Mouse (Mus musculus) forebrain, embryonic 14.5 days (tissue): ENCODE results near the gene Hps5. TPM values are rescaled to one million over a fixed set of nuclear protein-coding genes. Genes with fewer than 3 reads are reported as not detected.

Experiments
- ATAC-seq: fragments of 200-750 bp; cut with Nextera tagmentation; 2 replicates; pipeline ENCODE4 v1.8.0; 2017; ENCODE audit warnings: mild to moderate bottlenecking, moderate library complexity
- DNase-seq: peaks from one replicate; pipeline ENCODE4 v3.0.0-alpha.2; 2015; ENCODE audit warnings: low spot score
- H3K27ac ChIP-seq: fragments of 300-500 bp; sonication (generic); 2 replicates; pipeline ENCODE4 v1.5.1; 2014; ENCODE audit warnings: low read depth, mild to moderate bottlenecking, control low read depth, low read length, moderate library complexity
- H3K27me3 ChIP-seq: fragments of 300-500 bp; sonication (generic); replicated peaks from 2 replicates; pipeline ENCODE4 v1.6.1; 2014; ENCODE audit warnings: low read length, control low read depth, mixed read lengths; ENCODE audit not compliant: control insufficient read depth, insufficient read depth
- H3K36me3 ChIP-seq: fragments of 300-500 bp; sonication (generic); 2 replicates; pipeline ENCODE4 v1.6.1; 2014; ENCODE audit warnings: low read length, control low read depth; ENCODE audit not compliant: control insufficient read depth, insufficient read depth
- H3K4me1 ChIP-seq: fragments of 300-500 bp; sonication (generic); 2 replicates; pipeline ENCODE4 v1.6.1; 2014; ENCODE audit warnings: antibody characterized with exemption, low read length, control low read depth; ENCODE audit not compliant: control insufficient read depth, insufficient read depth
- H3K4me2 ChIP-seq: fragments of 300-500 bp; sonication (generic); 2 replicates; pipeline ENCODE4 v1.6.1; 2014; ENCODE audit warnings: mild to moderate bottlenecking, control low read depth, low read length
- H3K4me3 ChIP-seq: fragments of 300-500 bp; sonication (generic); 2 replicates; pipeline ENCODE4 v1.5.1; 2014; ENCODE audit warnings: low read depth, low read length, control low read depth
- H3K9ac ChIP-seq: fragments of 300-500 bp; sonication (generic); 2 replicates; pipeline ENCODE4 v1.6.1; 2014; ENCODE audit warnings: mild to moderate bottlenecking, low read length, control low read depth, moderate library complexity
- H3K9me3 ChIP-seq: fragments of 300-500 bp; sonication (generic); replicated peaks from 2 replicates; pipeline ENCODE4 v1.6.1; 2016; ENCODE audit warnings: low read length, control low read depth, mixed read lengths; ENCODE audit not compliant: control insufficient read depth
- WGBS: fragments of 180-500 bp; shearing (Covaris S2); extraction: QIAGEN DNeasy Blood & Tissue Kit; methylation state at CpG from one replicate; pipeline ENCODE4 v1.1.7; 2014; 5-methylcytosine and 5-hydroxymethylcytosine counted together
- polyA plus RNA-seq: library from polyadenylated mRNA; unstranded; fragments of >200 nt; fragmentation: Nextera tagmentation; extraction: Ambion mirVana; gene quantifications from 2 replicates; pipeline ENCODE4 v1.2.1, GENCODE M21; 2014

The Hps5 gene
- polyA plus RNA-seq, 1 experiment from 2014 or later: 10.1 TPM

- no peak for DNase-seq
- Histone ChIP-seq H3K4me3 (peak overlapping the region; percentile 96), H3K36me3 (peaks cover 28% of the 10 kb centered on the region), H3K27me3 (no peaks in the 10 kb centered on the region), H3K4me1 (peaks cover 20% of the 10 kb centered on the region), H3K9ac (peak overlapping the region; percentile 94), H3K27ac (no peak overlapping the region), H3K4me2 (peak overlapping the region; percentile 96), H3K9me3 (no peaks in the 10 kb centered on the region)
- ATAC-seq: no peak
- 60% methylated on average over 6 of the region's 6 CpGs for WGBS
Observed at GRCm38 (mm10) chr7:46796779-46797178, 915 bp upstream of the Hps5 start.

GRCm38 (mm10) chr7:46796206-46796679 lies 379 bp upstream of the Hps5 start:
- Histone ChIP-seq H3K4me2 (peak overlapping the region; percentile 96), H3K4me1 (peaks cover 20% of the 10 kb centered on the region), H3K36me3 (peaks cover 24% of the 10 kb centered on the region), H3K27me3 (no peaks in the 10 kb centered on the region), H3K27ac (peak overlapping the region; percentile 86), H3K9me3 (no peaks in the 10 kb centered on the region), H3K4me3 (peak overlapping the region; percentile 96), H3K9ac (peak overlapping the region; percentile 94)
- under 1% methylated on average over 30 of the region's 31 CpGs for WGBS
- no peak for ATAC-seq
- DNase-seq: no peak

GRCm38 (mm10) chr7:46793871-46794270 lies 2.0 kb downstream of the Hps5 start:
- no peak for DNase-seq
- no peaks in the 10 kb centered on the region for H3K9me3 ChIP-seq
- no peak overlapping the region for H3K27ac ChIP-seq
- peaks cover 24% of the 10 kb centered on the region for H3K36me3 ChIP-seq
- no peak overlapping the region for H3K4me3 ChIP-seq
- ATAC-seq: no peak
- no peaks in the 10 kb centered on the region for H3K27me3 ChIP-seq
- WGBS: 87% methylated on average over 4 of the region's 4 CpGs
- peaks cover 20% of the 10 kb centered on the region for H3K4me1 ChIP-seq
- H3K4me2 ChIP-seq: no peak overlapping the region
- H3K9ac ChIP-seq: no peak overlapping the region; the same call in 1 of the 2 replicates

GRCm38 (mm10) chr7:46789177-46789849 lies 6.6 kb downstream of the Hps5 start:
- 88% methylated on average over 5 of the region's 5 CpGs for WGBS
- Histone ChIP-seq H3K4me2 (no peak overlapping the region), H3K27ac (no peak overlapping the region), H3K36me3 (peaks cover 55% of the 10 kb centered on the region), H3K27me3 (no peaks in the 10 kb centered on the region), H3K4me3 (no peak overlapping the region), H3K9ac (no peak overlapping the region), H3K4me1 (peaks cover 5% of the 10 kb centered on the region; the same call in 1 of the 2 replicates), H3K9me3 (no peaks in the 10 kb centered on the region)
- no peak for DNase-seq
- no peak for ATAC-seq

GRCm38 (mm10) chr7:46770706-46771105 lies 25.2 kb downstream of the Hps5 start:
- peaks cover 87% of the 10 kb centered on the region for H3K36me3 ChIP-seq
- H3K27me3 ChIP-seq: no peaks in the 10 kb centered on the region
- DNase-seq (peak; percentile 71), ATAC-seq (no peak)
- no peak overlapping the region for H3K27ac ChIP-seq
- H3K9ac ChIP-seq: no peak overlapping the region
- no peak overlapping the region for H3K4me2 ChIP-seq
- H3K9me3 ChIP-seq: no peaks in the 10 kb centered on the region
- no peaks in the 10 kb centered on the region for H3K4me1 ChIP-seq
- 70% methylated on average over 4 of the region's 4 CpGs for WGBS
- H3K4me3 ChIP-seq: no peak overlapping the region

GRCm38 (mm10) chr7:46768451-46768850 lies 27.4 kb downstream of the Hps5 start:
- no peaks in the 10 kb centered on the region for H3K27me3 ChIP-seq
- no peak for ATAC-seq
- no peak overlapping the region for H3K27ac ChIP-seq
- WGBS: 93% methylated on average over 7 of the region's 7 CpGs
- H3K4me1 ChIP-seq: no peaks in the 10 kb centered on the region
- no peak overlapping the region for H3K9ac ChIP-seq
- DNase-seq: no peak
- no peak overlapping the region for H3K4me2 ChIP-seq
- H3K9me3 ChIP-seq: no peaks in the 10 kb centered on the region
- no peak overlapping the region for H3K4me3 ChIP-seq
- peaks cover 86% of the 10 kb centered on the region for H3K36me3 ChIP-seq

GRCm38 (mm10) chr7:46767371-46767770 lies 28.5 kb downstream of the Hps5 start:
- peaks cover 88% of the 10 kb centered on the region for H3K36me3 ChIP-seq
- peak; percentile 32 for DNase-seq

GRCm38 (mm10) chr7:46764672-46765071 lies 31.2 kb downstream of the Hps5 start:
- no peak for ATAC-seq
- 72% methylated on average over 8 of the region's 8 CpGs for WGBS
- Histone ChIP-seq H3K27me3 (no peaks in the 10 kb centered on the region), H3K4me1 (no peaks in the 10 kb centered on the region), H3K9ac (no peak overlapping the region), H3K4me2 (no peak overlapping the region), H3K4me3 (no peak overlapping the region), H3K36me3 (peaks cover 96% of the 10 kb centered on the region), H3K27ac (no peak overlapping the region), H3K9me3 (no peaks in the 10 kb centered on the region)
- no peak for DNase-seq

More at GRCm38 (mm10) chr7:46767371-46767770, 28.5 kb downstream of the Hps5 start:
- Histone ChIP-seq H3K9ac (no peak overlapping the region), H3K4me3 (no peak overlapping the region), H3K27ac (no peak overlapping the region), H3K27me3 (no peaks in the 10 kb centered on the region), H3K4me2 (no peak overlapping the region), H3K4me1 (no peaks in the 10 kb centered on the region), H3K9me3 (no peaks in the 10 kb centered on the region)
- no peak for ATAC-seq

GRCm38 (mm10) chr7:46762601-46763000 lies 33.3 kb downstream of the Hps5 start:
- Histone ChIP-seq H3K9ac (no peak overlapping the region), H3K4me1 (no peaks in the 10 kb centered on the region), H3K4me2 (no peak overlapping the region), H3K4me3 (no peak overlapping the region), H3K27ac (no peak overlapping the region), H3K27me3 (no peaks in the 10 kb centered on the region), H3K9me3 (no peaks in the 10 kb centered on the region), H3K36me3 (peaks cover 90% of the 10 kb centered on the region)
- no peak for DNase-seq
- ATAC-seq: no peak
- WGBS: 95% methylated on average over 5 of the region's 5 CpGs
